Mouse (Mus musculus): Measurements from ENCODE around the gene Cadm2. TPM values are rescaled to one million over a fixed set of nuclear protein-coding genes. Genes with fewer than 3 reads are reported as not detected.

Gene Cadm2
- total RNA-seq, 1 experiment from 2014 or later, result not detected

GRCm38 (mm10) chr16:66919889-66920402 lies 700.8 kb downstream of the Cadm2 start:
- ATAC-seq (replicated peaks in 1 of 2; ENCODE audit: insufficient read depth in 1 of 2, low FRiP score in 2 of 2, low TSS enrichment in 1 of 2, low read depth in 1 of 2, poor library complexity in 2 of 2, severe bottlenecking in 2 of 2), result no peak

- ATAC-seq (replicated peaks in 1 of 2; ENCODE audit: insufficient read depth in 1 of 2, low FRiP score in 2 of 2, low TSS enrichment in 1 of 2, low read depth in 1 of 2, poor library complexity in 2 of 2, severe bottlenecking in 2 of 2), result no peak
Observed at GRCm38 (mm10) chr16:66901801-66902200, 718.9 kb downstream of the Cadm2 start.

- no peak for ATAC-seq (replicated peaks in 1 of 2; ENCODE audit: insufficient read depth in 1 of 2, low FRiP score in 2 of 2, low TSS enrichment in 1 of 2, low read depth in 1 of 2, poor library complexity in 2 of 2, severe bottlenecking in 2 of 2)
Observed at GRCm38 (mm10) chr16:66900664-66901063, 720.0 kb downstream of the Cadm2 start.

- no peak for ATAC-seq (replicated peaks in 1 of 2; ENCODE audit: insufficient read depth in 1 of 2, low FRiP score in 2 of 2, low TSS enrichment in 1 of 2, low read depth in 1 of 2, poor library complexity in 2 of 2, severe bottlenecking in 2 of 2)
Observed at GRCm38 (mm10) chr16:66892359-66892758, 728.3 kb downstream of the Cadm2 start.

- no peak for ATAC-seq (replicated peaks in 1 of 2; ENCODE audit: insufficient read depth in 1 of 2, low FRiP score in 2 of 2, low TSS enrichment in 1 of 2, low read depth in 1 of 2, poor library complexity in 2 of 2, severe bottlenecking in 2 of 2)
Observed at GRCm38 (mm10) chr16:66891559-66892247, 729.0 kb downstream of the Cadm2 start.

- no peak for ATAC-seq (replicated peaks in 1 of 2; ENCODE audit: insufficient read depth in 1 of 2, low FRiP score in 2 of 2, low TSS enrichment in 1 of 2, low read depth in 1 of 2, poor library complexity in 2 of 2, severe bottlenecking in 2 of 2)
Observed at GRCm38 (mm10) chr16:66889907-66890306, 730.8 kb downstream of the Cadm2 start.

- ATAC-seq (replicated peaks in 1 of 2; ENCODE audit: insufficient read depth in 1 of 2, low FRiP score in 2 of 2, low TSS enrichment in 1 of 2, low read depth in 1 of 2, poor library complexity in 2 of 2, severe bottlenecking in 2 of 2), result no peak
Observed at GRCm38 (mm10) chr16:66882597-66882996, 738.1 kb downstream of the Cadm2 start.

- ATAC-seq (replicated peaks in 1 of 2; ENCODE audit: insufficient read depth in 1 of 2, low FRiP score in 2 of 2, low TSS enrichment in 1 of 2, low read depth in 1 of 2, poor library complexity in 2 of 2, severe bottlenecking in 2 of 2), result no peak
Observed at GRCm38 (mm10) chr16:66871201-66871600, 749.5 kb downstream of the Cadm2 start.

GRCm38 (mm10) chr16:66851047-66851446 lies 769.7 kb downstream of the Cadm2 start:
- no peak for ATAC-seq (replicated peaks in 1 of 2; ENCODE audit: insufficient read depth in 1 of 2, low FRiP score in 2 of 2, low TSS enrichment in 1 of 2, low read depth in 1 of 2, poor library complexity in 2 of 2, severe bottlenecking in 2 of 2)

- ATAC-seq (replicated peaks in 1 of 2; ENCODE audit: insufficient read depth in 1 of 2, low FRiP score in 2 of 2, low TSS enrichment in 1 of 2, low read depth in 1 of 2, poor library complexity in 2 of 2, severe bottlenecking in 2 of 2), result no peak
Observed at GRCm38 (mm10) chr16:66824866-66825265, 795.8 kb downstream of the Cadm2 start.

- no peak for ATAC-seq (replicated peaks in 1 of 2; ENCODE audit: insufficient read depth in 1 of 2, low FRiP score in 2 of 2, low TSS enrichment in 1 of 2, low read depth in 1 of 2, poor library complexity in 2 of 2, severe bottlenecking in 2 of 2)
Observed at GRCm38 (mm10) chr16:66811495-66811894, 809.2 kb downstream of the Cadm2 start.

- no peak for ATAC-seq (replicated peaks in 1 of 2; ENCODE audit: insufficient read depth in 1 of 2, low FRiP score in 2 of 2, low TSS enrichment in 1 of 2, low read depth in 1 of 2, poor library complexity in 2 of 2, severe bottlenecking in 2 of 2)
Observed at GRCm38 (mm10) chr16:66798204-66798603, 822.5 kb downstream of the Cadm2 start.

GRCm38 (mm10) chr16:66793067-66793466 lies 827.6 kb downstream of the Cadm2 start:
- ATAC-seq (replicated peaks in 1 of 2; ENCODE audit: insufficient read depth in 1 of 2, low FRiP score in 2 of 2, low TSS enrichment in 1 of 2, low read depth in 1 of 2, poor library complexity in 2 of 2, severe bottlenecking in 2 of 2), result no peak

GRCm38 (mm10) chr16:66771883-66772282 lies 848.8 kb downstream of the Cadm2 start:
- no peak for ATAC-seq (replicated peaks in 1 of 2; ENCODE audit: insufficient read depth in 1 of 2, low FRiP score in 2 of 2, low TSS enrichment in 1 of 2, low read depth in 1 of 2, poor library complexity in 2 of 2, severe bottlenecking in 2 of 2)

- no peak for ATAC-seq (replicated peaks in 1 of 2; ENCODE audit: insufficient read depth in 1 of 2, low FRiP score in 2 of 2, low TSS enrichment in 1 of 2, low read depth in 1 of 2, poor library complexity in 2 of 2, severe bottlenecking in 2 of 2)
Observed at GRCm38 (mm10) chr16:66769545-66769944, 851.2 kb downstream of the Cadm2 start.

GRCm38 (mm10) chr16:66768684-66769389 lies 851.9 kb downstream of the Cadm2 start:
- ATAC-seq (replicated peaks in 1 of 2; ENCODE audit: insufficient read depth in 1 of 2, low FRiP score in 2 of 2, low TSS enrichment in 1 of 2, low read depth in 1 of 2, poor library complexity in 2 of 2, severe bottlenecking in 2 of 2), result no peak

GRCm38 (mm10) chr16:66761546-66762473 lies 858.9 kb downstream of the Cadm2 start:
- ATAC-seq (replicated peaks in 1 of 2; ENCODE audit: insufficient read depth in 1 of 2, low FRiP score in 2 of 2, low TSS enrichment in 1 of 2, low read depth in 1 of 2, poor library complexity in 2 of 2, severe bottlenecking in 2 of 2), result no peak

- no peak for ATAC-seq (replicated peaks in 1 of 2; ENCODE audit: insufficient read depth in 1 of 2, low FRiP score in 2 of 2, low TSS enrichment in 1 of 2, low read depth in 1 of 2, poor library complexity in 2 of 2, severe bottlenecking in 2 of 2)
Observed at GRCm38 (mm10) chr16:66748533-66748932, 872.2 kb downstream of the Cadm2 start.

Data from hematopoietic stem cell, adult 5-6 weeks (primary cell).